ENCODE assay signal across 8 mouse cellular contexts in the genomic region with DNA sequence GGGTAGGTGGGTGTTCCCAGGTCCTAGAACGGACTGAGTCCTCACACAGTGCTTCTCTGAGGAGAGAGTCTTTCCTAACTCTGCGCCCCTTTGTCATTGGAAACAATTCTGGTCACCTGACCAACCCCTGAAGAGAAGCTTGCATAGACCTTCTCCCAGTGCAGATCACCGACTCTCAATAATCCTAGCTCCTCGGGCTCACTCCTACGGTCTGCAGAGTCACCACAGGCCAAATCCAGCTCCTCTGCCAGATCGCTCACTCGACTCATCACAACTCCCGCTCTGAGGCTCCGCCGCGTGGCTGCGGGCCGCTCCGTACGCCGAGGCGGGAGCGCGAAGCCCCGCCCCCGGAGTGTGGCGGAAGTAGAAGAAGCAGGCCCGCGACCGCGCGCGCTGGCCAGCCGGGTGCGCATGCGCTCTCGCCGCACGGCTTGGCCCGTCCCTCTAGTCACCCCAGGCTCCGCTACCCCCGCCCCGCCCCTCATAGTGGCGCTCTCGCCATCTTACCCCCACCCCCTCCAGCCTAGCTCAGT. TPM values are rescaled to one million over a fixed set of nuclear protein-coding genes. Genes with fewer than 3 reads are reported as not detected.
DNase-seq lines count a peak whose midpoint lies in the region; ATAC-seq and TF ChIP-seq lines count a peak whose summit lies in the region.

A gene (plus strand): TSS at position 415 of the 533 bp plus-strand sequence.

- peak within 1 kb of the TSS; percentile 78 for H3K4me3 ChIP-seq in G1E (ENCODE audit: low read depth, low read length)
- H3K4me3 ChIP-seq in forebrain, embryonic 16.5 days (replicated peaks; ENCODE audit: low read length), result peak within 1 kb of the TSS; percentile 96
- H3K4me3 ChIP-seq in lung, embryonic 15.5 days, result peak within 1 kb of the TSS; percentile 94

- H3K36me3 ChIP-seq in G1E (replicated peaks), result no peaks in the 10 kb centered on the region
- H3K36me3 ChIP-seq in forebrain, embryonic 16.5 days (ENCODE audit: control insufficient read depth, insufficient read depth), result no peaks in the 10 kb centered on the region
- H3K36me3 ChIP-seq in lung, embryonic 15.5 days, result no peaks in the 10 kb centered on the region

- peak within 1 kb of the TSS; percentile 99 for H3K9ac ChIP-seq in forebrain, embryonic 16.5 days (replicated peaks; ENCODE audit: low read depth, low read length)
- H3K9ac ChIP-seq in lung, embryonic 15.5 days, result peak within 1 kb of the TSS; percentile 92

- under 1% methylated on average over 37 of the region's 40 CpGs for WGBS in forebrain, embryonic 16.5 days
- WGBS in lung, embryonic 15.5 days, result under 1% methylated on average over 39 of the region's 40 CpGs

- DNase-seq in G1E (ENCODE audit: low spot score), result peak; percentile 87
- peak; percentile 94 to 99 for DNase-seq in cerebellum, adult 18-20 months
- DNase-seq in heart, postnatal 4 days, result peak; percentile 98
- DNase-seq in layer of hippocampus, adult 8-10 months (ENCODE audit: low spot score in 2 of 2), result peak; percentile 92 to 96
- peak; percentile 94 for DNase-seq in ovary, adult 18-20 months (ENCODE audit: low spot score)
- peak; percentile 96 for DNase-seq in thymus, postnatal 0 days (ENCODE audit: low spot score)

- TF ChIP-seq CTCF in G1E (IDR thresholded peaks at IDR 0.05; ENCODE audit: low read depth, low read length), result no peak

- peak within 1 kb of the TSS; percentile 93 for H3K27ac ChIP-seq in forebrain, embryonic 16.5 days (ENCODE audit: low read length)
- peak within 1 kb of the TSS; percentile 90 for H3K27ac ChIP-seq in lung, embryonic 15.5 days

- H3K27me3 ChIP-seq in G1E (ENCODE audit: insufficient read depth, low read length), result no peaks in the 10 kb centered on the region
- H3K27me3 ChIP-seq in forebrain, embryonic 16.5 days (replicated peaks; ENCODE audit: control insufficient read depth, insufficient read depth, low read length), result no peaks in the 10 kb centered on the region
- no peaks in the 10 kb centered on the region for H3K27me3 ChIP-seq in lung, embryonic 15.5 days

- ATAC-seq in G1E (ENCODE audit: extremely low read depth, insufficient number of reproducible peaks, low FRiP score, poor library complexity, severe bottlenecking), result peak; percentile 64
- peak; percentile 95 for ATAC-seq in forebrain, embryonic 16.5 days
- peak; percentile 96 for ATAC-seq in lung, embryonic 15.5 days (ENCODE audit: borderline replicate concordance, extremely low read depth, low FRiP score, low TSS enrichment)

- peaks cover 15% of the 10 kb centered on the region for H3K4me1 ChIP-seq in G1E (ENCODE audit: insufficient read depth, low read depth, low read length)
- H3K4me1 ChIP-seq in forebrain, embryonic 16.5 days (replicated peaks; ENCODE audit: control insufficient read depth, insufficient read depth, low read length), result peaks cover 7% of the 10 kb centered on the region
- H3K4me1 ChIP-seq in lung, embryonic 15.5 days, result peaks cover 3% of the 10 kb centered on the region; the same call in 1 of the 2 replicates

- H3K9me3 ChIP-seq in G1E (replicated peaks), result no peaks in the 10 kb centered on the region; the same call in 1 of the 2 replicates
- H3K9me3 ChIP-seq in forebrain, embryonic 16.5 days (ENCODE audit: control insufficient read depth, low read length), result no peaks in the 10 kb centered on the region
- no peaks in the 10 kb centered on the region for H3K9me3 ChIP-seq in lung, embryonic 15.5 days

- peak within 1 kb of the TSS; percentile 67 for H3K4me2 ChIP-seq in forebrain, embryonic 16.5 days (ENCODE audit: low read length)
- H3K4me2 ChIP-seq in lung, embryonic 15.5 days, result peak within 1 kb of the TSS; percentile 81

RNA-seq across cellular contexts. Expression of the gene that starts here (rescaled TPM):
- total RNA-seq in G1E (2014; fragmentation: Nextera tagmentation) (22.1 and 25.4 TPM in 2 replicates), G1E (2017) (3.6 and 4.8 TPM in 2 replicates)
- 8.9 and 10.3 TPM in 2 replicates for polyA plus RNA-seq in G1E (2012)
- polyA plus RNA-seq in forebrain, embryonic 16.5 days (2015; fragmentation: Nextera tagmentation; extraction: Ambion mirVana), result 20.4 and 20.5 TPM in 2 replicates
- total RNA-seq in heart, postnatal 4 days (2021), result 10 to 100 TPM; 17.6 to 19.2 TPM
- total RNA-seq in layer of hippocampus, adult 8-10 months (2022), result 10 to 100 TPM; 15.4 to 17.6 (median 16.1) TPM
- polyA plus RNA-seq in lung, embryonic 15.5 days (2015; fragmentation: Nextera tagmentation; extraction: Ambion mirVana), result 19.7 and 21.9 TPM in 2 replicates
- 17.3 and 22.2 TPM in 2 replicates for polyA plus RNA-seq in thymus, postnatal 0 days (2015; fragmentation: Nextera tagmentation; extraction: Ambion mirVana)

Comparison
In these comparisons a context has a peak if more than half of its experiments do, and no peak if none do; other contexts are left out.
1. Peak in every context shown above with its lines: DNase-seq, ATAC-seq, H3K4me3 ChIP-seq and H3K27ac ChIP-seq.